In genomic region chr19:4398630-4398948, GRCm38 (mm10) we compare ENCODE assay signal across 7 mouse cellular contexts. TPM values are rescaled to one million over a fixed set of nuclear protein-coding genes. Genes with fewer than 3 reads are reported as not detected.
A peak's percentile ranks its signal among the peaks of the same experiment; 100 is the strongest.
DNase-seq lines count a peak whose midpoint lies in the region; ATAC-seq and TF ChIP-seq lines count a peak whose summit lies in the region.

No protein-coding gene starts in this region.

- intact Hi-C loops in left cerebral cortex, adult 2 months (cut with DNase I): loop anchor here (5.0 kb wide), 1 partner anchor 79 kb away; the partner anchor contains the start of gene Syt12

- no peak for ATAC-seq in intestine, postnatal 0 days
- no peak for ATAC-seq in neural tube, embryonic 15.5 days (ENCODE audit: low FRiP score)
- no peak for ATAC-seq in granulocyte monocyte progenitor cell, adult 5-6 weeks (replicated peaks; ENCODE audit: poor library complexity, severe bottlenecking)

- peak overlapping the region; percentile 79 for H3K9ac ChIP-seq in intestine, postnatal 0 days (ENCODE audit: low read depth, low read length)
- peak overlapping the region; percentile 74 for H3K9ac ChIP-seq in neural tube, embryonic 15.5 days (replicated peaks)

- H3K27me3 ChIP-seq in forebrain, embryonic 10.5 days (ENCODE audit: poor library complexity, severe bottlenecking): peaks cover 15% of the 10 kb centered on the region; the same call in 1 of the 2 replicates
- no peaks in the 10 kb centered on the region for H3K27me3 ChIP-seq in intestine, postnatal 0 days (replicated peaks; ENCODE audit: control insufficient read depth, insufficient read depth, low read length)
- no peaks in the 10 kb centered on the region for H3K27me3 ChIP-seq in neural tube, embryonic 15.5 days (replicated peaks)

- peaks cover 4% of the 10 kb centered on the region; the same call in 1 of the 2 replicates for H3K9me3 ChIP-seq in forebrain, embryonic 10.5 days
- H3K9me3 ChIP-seq in intestine, postnatal 0 days (ENCODE audit: control insufficient read depth): no peaks in the 10 kb centered on the region
- H3K9me3 ChIP-seq in neural tube, embryonic 15.5 days (replicated peaks): no peaks in the 10 kb centered on the region

- H3K27ac ChIP-seq in left cerebral cortex, adult 2 months: peak overlapping the region; percentile 91
- H3K27ac ChIP-seq in forebrain, embryonic 10.5 days: peak overlapping the region; percentile 99
- peak overlapping the region; percentile 88 for H3K27ac ChIP-seq in intestine, postnatal 0 days (ENCODE audit: low read depth, low read length)
- peak overlapping the region; percentile 88 for H3K27ac ChIP-seq in neural tube, embryonic 15.5 days (replicated peaks)

- H3K4me2 ChIP-seq in intestine, postnatal 0 days (replicated peaks; ENCODE audit: low read depth): peak overlapping the region; percentile 99
- peak overlapping the region; percentile 80 for H3K4me2 ChIP-seq in neural tube, embryonic 15.5 days

- DNase-seq in left cerebral cortex, adult 2 months (ENCODE audit: extremely low spot score in 1 of 2, low spot score in 2 of 2): no peak
- no peak for DNase-seq in left cerebral cortex, adult 11 months (ENCODE audit: low spot score)
- DNase-seq in forebrain, embryonic 10.5 days (ENCODE audit: extremely low spot score, low spot score): no peak
- no peak for DNase-seq in frontal cortex, postnatal 10 days (ENCODE audit: low spot score in 2 of 2)

- WGBS in forebrain, embryonic 10.5 days: 22% methylated on average over 8 of the region's 8 CpGs
- 39% methylated on average over 8 of the region's 8 CpGs for WGBS in intestine, postnatal 0 days
- 28% methylated on average over 8 of the region's 8 CpGs for whole genome bisulfite sequencing in neural tube, embryonic 15.5 days

- peak overlapping the region; percentile 100 for H3K4me3 ChIP-seq in left cerebral cortex, adult 2 months
- peak overlapping the region; percentile 98 for H3K4me3 ChIP-seq in forebrain, embryonic 10.5 days
- H3K4me3 ChIP-seq in intestine, postnatal 0 days (ENCODE audit: low read depth, low read length): peak overlapping the region; percentile 72
- H3K4me3 ChIP-seq in neural tube, embryonic 15.5 days (replicated peaks): peak overlapping the region; percentile 76

- H3K4me1 ChIP-seq in forebrain, embryonic 10.5 days: peaks cover 33% of the 10 kb centered on the region
- H3K4me1 ChIP-seq in intestine, postnatal 0 days (replicated peaks; ENCODE audit: control insufficient read depth, insufficient read depth, low read length): peaks cover 5% of the 10 kb centered on the region
- H3K4me1 ChIP-seq in neural tube, embryonic 15.5 days: peaks cover 21% of the 10 kb centered on the region

- peaks cover 5% of the 10 kb centered on the region for H3K36me3 ChIP-seq in forebrain, embryonic 10.5 days (replicated peaks)
- H3K36me3 ChIP-seq in intestine, postnatal 0 days (ENCODE audit: control insufficient read depth, insufficient read depth): no peaks in the 10 kb centered on the region
- no peaks in the 10 kb centered on the region for H3K36me3 ChIP-seq in neural tube, embryonic 15.5 days

- no peak for TF ChIP-seq CTCF in left cerebral cortex, adult 2 months (IDR thresholded peaks at IDR 0.05)
- TF ChIP-seq CTCF in intestine, postnatal 0 days (IDR thresholded peaks at IDR 0.05; ENCODE audit: low read depth): no peak

RNA-seq across cellular contexts. Expression of gene Kdm2a, which starts 0.5 kb away (rescaled TPM):
- 10 to 100 TPM; 73.2 to 92.3 TPM for total RNA-seq in left cerebral cortex, adult 2 months (2021)
- polyA plus RNA-seq in forebrain, embryonic 10.5 days (2016; fragmentation: Nextera tagmentation; extraction: Ambion mirVana): 55.2 and 57.2 TPM in 2 replicates
- polyA plus RNA-seq in intestine, postnatal 0 days (2015; fragmentation: Nextera tagmentation; extraction: Ambion mirVana): 21.0 and 21.2 TPM in 2 replicates
- 28.4 and 38.5 TPM in 2 replicates for polyA plus RNA-seq in neural tube, embryonic 15.5 days (2015; fragmentation: Nextera tagmentation; extraction: Ambion mirVana)
- total RNA-seq in granulocyte monocyte progenitor cell, adult 5-6 weeks (2014; fragmentation: Nextera tagmentation): 62.9 and 96.0 TPM in 2 replicates
- 46.5 and 61.7 TPM in 2 replicates for total RNA-seq in granulocyte monocyte progenitor cell, adult 5-6 weeks (2017)

RNA-seq across cellular contexts. Expression of gene Rhod, which starts 40.6 kb away (rescaled TPM):
- 1 to 10 TPM in 1 of 2 experiments, under 1 TPM in 1; 0.75 to 1.2 TPM for total RNA-seq in left cerebral cortex, adult 2 months (2021)
- 20.8 and 23.2 TPM in 2 replicates for polyA plus RNA-seq in forebrain, embryonic 10.5 days (2016; fragmentation: Nextera tagmentation; extraction: Ambion mirVana)
- 54.8 and 60.3 TPM in 2 replicates for polyA plus RNA-seq in intestine, postnatal 0 days (2015; fragmentation: Nextera tagmentation; extraction: Ambion mirVana)
- 4.5 and 8.7 TPM in 2 replicates for polyA plus RNA-seq in neural tube, embryonic 15.5 days (2015; fragmentation: Nextera tagmentation; extraction: Ambion mirVana)
- 0.28 TPM in 1 of 2 replicates, not detected in the other for total RNA-seq in granulocyte monocyte progenitor cell, adult 5-6 weeks (2014; fragmentation: Nextera tagmentation)
- not detected in 2 replicates for total RNA-seq in granulocyte monocyte progenitor cell, adult 5-6 weeks (2017)
